Mouse (Mus musculus): ENCODE results near the gene Tmem50a. TPM values are rescaled to one million over a fixed set of nuclear protein-coding genes. Genes with fewer than 3 reads are reported as not detected.

Tmem50a gene
- polyA plus RNA-seq, 1 experiment from 2014 or later: 160 TPM

DNA sequence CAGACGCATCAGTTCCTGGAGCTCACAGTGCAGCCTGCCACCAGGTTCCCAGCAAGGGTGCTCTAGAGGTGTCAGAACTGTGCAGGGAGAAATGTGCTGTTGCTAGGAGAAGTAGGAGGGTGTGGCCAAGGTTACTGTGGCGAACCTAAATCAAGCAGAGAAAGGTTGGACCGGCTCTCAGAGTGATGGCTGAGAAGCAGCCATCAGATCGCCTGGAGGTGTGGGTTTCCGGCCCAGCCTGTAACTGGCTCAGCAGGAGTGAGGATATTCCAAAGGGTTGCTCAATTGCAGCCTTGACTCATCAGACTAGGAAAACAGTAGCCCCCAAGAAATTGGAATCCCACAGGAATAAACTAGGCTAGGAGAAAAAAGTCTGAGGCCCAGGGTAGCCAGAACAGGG lies 58.3 kb downstream of the Tmem50a start:
- 23% methylated on average over 5 of the region's 5 CpGs for WGBS
- no peak overlapping the region for H3K4me3 ChIP-seq
- no peaks in the 10 kb centered on the region for H3K9me3 ChIP-seq
- H3K27me3 ChIP-seq: no peaks in the 10 kb centered on the region
- H3K27ac ChIP-seq: 0 out of 2 replicates have a peak overlapping the region, but pooled peaks have one; percentile 72
- H3K4me2 ChIP-seq (replicated peaks): no peak overlapping the region
- H3K9ac ChIP-seq: no peak overlapping the region
- H3K36me3 ChIP-seq: no peaks in the 10 kb centered on the region
- H3K4me1 ChIP-seq: peaks cover 12% of the 10 kb centered on the region
- no peak for ATAC-seq (ENCODE audit: insufficient number of reproducible peaks, insufficient read depth, low FRiP score, low TSS enrichment)

DNA sequence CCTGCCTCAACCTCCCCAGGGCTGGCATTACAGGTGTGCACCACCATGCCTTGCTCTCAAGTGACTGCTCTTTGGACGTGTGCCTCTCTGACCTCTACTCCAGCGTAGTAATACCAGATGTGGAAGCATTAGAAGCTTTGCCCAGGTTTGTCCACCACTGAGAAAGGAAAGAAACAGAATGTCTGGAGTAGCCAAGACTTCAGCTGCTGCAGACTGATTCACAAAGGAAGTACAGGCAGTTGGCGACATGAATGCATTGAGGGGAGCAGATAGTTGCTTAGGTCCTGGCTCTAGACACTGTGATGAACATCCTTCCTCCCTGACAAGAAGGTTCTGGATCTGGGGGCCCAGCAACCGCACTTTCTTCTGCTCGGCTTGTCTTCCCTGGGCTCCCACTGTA lies 58.8 kb downstream of the Tmem50a start:
- WGBS: 55% methylated on average over 5 of the region's 5 CpGs
- peak overlapping the region; percentile 72; the same call in 1 of the 2 replicates for H3K27ac ChIP-seq
- no peak overlapping the region for H3K4me2 ChIP-seq (replicated peaks)
- no peaks in the 10 kb centered on the region for H3K9me3 ChIP-seq
- H3K27me3 ChIP-seq: no peaks in the 10 kb centered on the region
- no peak overlapping the region for H3K9ac ChIP-seq
- no peak overlapping the region for H3K4me3 ChIP-seq
- ATAC-seq (ENCODE audit: insufficient number of reproducible peaks, insufficient read depth, low FRiP score, low TSS enrichment): no peak
- H3K36me3 ChIP-seq: no peaks in the 10 kb centered on the region
- H3K4me1 ChIP-seq: peaks cover 16% of the 10 kb centered on the region

DNA sequence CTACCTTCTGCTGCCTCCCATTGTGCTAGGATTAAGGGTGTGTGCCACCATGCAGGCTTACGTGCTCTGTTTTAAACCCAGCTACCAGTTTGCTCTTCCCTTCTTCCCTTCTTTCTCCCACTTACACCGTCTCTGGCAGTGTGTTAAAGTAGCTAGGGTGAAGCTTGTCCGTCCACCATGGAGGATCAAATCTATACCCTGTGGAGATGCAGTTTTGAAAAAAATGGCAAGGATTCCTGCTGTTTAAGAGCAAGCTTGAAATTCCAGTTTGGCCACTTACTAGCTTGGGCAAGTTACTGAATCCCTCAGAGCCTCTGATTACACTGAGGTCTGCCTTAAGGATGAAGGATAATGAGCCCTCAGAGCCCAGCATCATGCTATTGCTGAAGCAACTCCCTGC lies 59.5 kb downstream of the Tmem50a start:
- ATAC-seq (ENCODE audit: insufficient number of reproducible peaks, insufficient read depth, low FRiP score, low TSS enrichment): no peak
- Histone ChIP-seq H3K4me3 (no peak overlapping the region), H3K4me1 (peaks cover 23% of the 10 kb centered on the region), H3K36me3 (no peaks in the 10 kb centered on the region), H3K27ac (peak overlapping the region; percentile 72), H3K4me2 (replicated peaks) (no peak overlapping the region), H3K9ac (no peak overlapping the region), H3K27me3 (no peaks in the 10 kb centered on the region), H3K9me3 (no peaks in the 10 kb centered on the region)
- 40% methylated on average over 3 of the region's 3 CpGs for WGBS

GRCm38 (mm10) chr4:134853637-134854485 lies 61.0 kb downstream of the Tmem50a start:
- Histone ChIP-seq H3K4me2 (replicated peaks) (peak overlapping the region; percentile 76), H3K4me3 (peak overlapping the region; percentile 91), H3K36me3 (no peaks in the 10 kb centered on the region), H3K27me3 (no peaks in the 10 kb centered on the region), H3K9ac (peak overlapping the region; percentile 97), H3K27ac (peak overlapping the region; percentile 86), H3K4me1 (peaks cover 25% of the 10 kb centered on the region), H3K9me3 (no peaks in the 10 kb centered on the region)
- WGBS: 1% methylated on average over 91 of the region's 91 CpGs
- peak; percentile 89 for ATAC-seq (ENCODE audit: insufficient number of reproducible peaks, insufficient read depth, low FRiP score, low TSS enrichment)

GRCm38 (mm10) chr4:134853259-134853636 lies 61.6 kb downstream of the Tmem50a start, which contains the start of gene Maco1:
Gene Maco1 (minus strand): TSS chr4:134853345.
- peak; percentile 96 for ATAC-seq (ENCODE audit: insufficient number of reproducible peaks, insufficient read depth, low FRiP score, low TSS enrichment)
- Histone ChIP-seq H3K4me1 (peaks cover 25% of the 10 kb centered on the region), H3K27ac (peak within 1 kb of the TSS; percentile 88), H3K27me3 (no peaks in the 10 kb centered on the region), H3K36me3 (no peaks in the 10 kb centered on the region), H3K9ac (peak within 1 kb of the TSS; percentile 97), H3K4me2 (replicated peaks) (peak within 1 kb of the TSS; percentile 76), H3K9me3 (no peaks in the 10 kb centered on the region), H3K4me3 (peak within 1 kb of the TSS; percentile 91)
- 0% methylated on average over 38 of the region's 38 CpGs for WGBS

GRCm38 (mm10) chr4:134852438-134853255 lies 62.2 kb downstream of the Tmem50a start:
- no peaks in the 10 kb centered on the region for H3K36me3 ChIP-seq
- ATAC-seq (ENCODE audit: insufficient number of reproducible peaks, insufficient read depth, low FRiP score, low TSS enrichment): no peak
- no peaks in the 10 kb centered on the region for H3K27me3 ChIP-seq
- peak overlapping the region; percentile 97 for H3K9ac ChIP-seq
- under 1% methylated on average over 84 of the region's 106 CpGs for WGBS
- H3K27ac ChIP-seq: peak overlapping the region; percentile 88
- H3K4me1 ChIP-seq: peaks cover 28% of the 10 kb centered on the region
- H3K9me3 ChIP-seq: no peaks in the 10 kb centered on the region
- H3K4me2 ChIP-seq (replicated peaks): peak overlapping the region; percentile 76
- H3K4me3 ChIP-seq: peak overlapping the region; percentile 91

DNA sequence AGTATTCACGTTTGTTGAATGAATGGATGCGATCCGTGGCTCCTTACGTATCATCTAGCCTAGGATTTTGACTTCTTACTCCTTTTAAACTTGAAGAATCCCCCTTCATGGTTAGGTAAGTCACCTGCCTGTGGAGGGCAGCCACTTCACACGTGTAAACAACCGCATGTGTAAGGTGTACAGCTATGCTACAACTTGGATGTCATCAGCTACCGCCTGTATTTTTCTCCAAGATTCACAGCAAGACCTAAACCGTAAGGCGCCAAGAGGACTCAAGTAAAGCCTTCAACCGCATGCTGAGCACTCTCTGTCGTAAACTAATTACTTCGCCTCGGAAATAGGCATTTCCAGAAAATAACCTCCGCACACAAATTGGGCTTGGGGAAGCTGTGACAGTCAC lies 62.9 kb downstream of the Tmem50a start:
- peak overlapping the region; percentile 76 for H3K4me2 ChIP-seq (replicated peaks)
- peak overlapping the region; percentile 91 for H3K4me3 ChIP-seq
- peaks cover 33% of the 10 kb centered on the region for H3K4me1 ChIP-seq
- ATAC-seq (ENCODE audit: insufficient number of reproducible peaks, insufficient read depth, low FRiP score, low TSS enrichment): no peak
- no peaks in the 10 kb centered on the region for H3K27me3 ChIP-seq
- H3K9ac ChIP-seq: peak overlapping the region; percentile 97
- H3K9me3 ChIP-seq: no peaks in the 10 kb centered on the region
- no peaks in the 10 kb centered on the region for H3K36me3 ChIP-seq
- WGBS: 15% methylated on average over 14 of the region's 14 CpGs
- H3K27ac ChIP-seq: 0 out of 2 replicates have a peak overlapping the region, but pooled peaks have one; percentile 17

DNA sequence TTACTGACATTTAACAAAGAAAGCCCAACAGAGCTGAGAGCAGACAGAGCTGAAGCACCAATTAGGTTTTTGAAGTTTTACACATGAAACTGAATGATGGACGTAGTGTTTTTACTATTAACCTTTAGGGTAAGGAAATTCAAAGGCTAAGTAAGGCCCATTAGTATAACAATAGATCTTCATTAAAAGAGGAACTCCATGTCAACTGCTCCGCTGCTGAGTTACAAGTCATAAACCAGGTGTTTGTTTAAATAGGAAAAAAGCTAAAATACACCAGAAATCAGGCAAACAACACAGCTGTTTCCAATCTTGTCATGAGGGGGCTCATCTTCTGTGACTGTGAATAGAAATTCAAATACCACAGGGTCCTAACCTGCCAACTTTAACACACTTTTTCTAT lies 63.6 kb downstream of the Tmem50a start:
- peak overlapping the region; percentile 91 for H3K4me3 ChIP-seq
- no peaks in the 10 kb centered on the region for H3K27me3 ChIP-seq
- H3K9me3 ChIP-seq: no peaks in the 10 kb centered on the region
- no peak overlapping the region for H3K9ac ChIP-seq
- no peak for ATAC-seq (ENCODE audit: insufficient number of reproducible peaks, insufficient read depth, low FRiP score, low TSS enrichment)
- peaks cover 36% of the 10 kb centered on the region for H3K4me1 ChIP-seq
- WGBS: 58% methylated on average over 2 of the region's 2 CpGs
- H3K27ac ChIP-seq: no peak overlapping the region
- H3K4me2 ChIP-seq (replicated peaks): peak overlapping the region; percentile 76
- H3K36me3 ChIP-seq: no peaks in the 10 kb centered on the region

DNA sequence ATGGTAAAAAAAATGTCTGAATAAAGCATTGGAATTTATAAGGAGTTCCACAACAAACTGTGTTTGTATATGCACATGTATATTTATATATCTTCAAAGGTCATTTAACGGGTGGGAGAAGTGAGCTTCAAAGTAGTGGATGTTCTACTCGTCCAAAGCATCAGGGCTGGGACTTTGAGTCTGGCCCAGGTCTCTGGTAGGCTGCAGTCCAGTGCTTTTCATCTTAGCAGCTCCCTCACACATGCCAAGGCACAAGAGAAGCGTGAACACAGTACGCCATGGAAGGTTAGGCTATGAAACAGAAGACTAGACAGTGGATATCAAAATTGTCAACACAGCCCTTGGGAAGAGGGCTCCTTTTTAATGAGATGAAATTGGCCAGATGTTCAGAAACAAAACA lies 64.3 kb downstream of the Tmem50a start:
- H3K27me3 ChIP-seq: no peaks in the 10 kb centered on the region
- peaks cover 31% of the 10 kb centered on the region for H3K4me1 ChIP-seq
- no peaks in the 10 kb centered on the region for H3K36me3 ChIP-seq
- no peak overlapping the region for H3K27ac ChIP-seq
- no peak overlapping the region; the same call in 1 of the 2 replicates for H3K4me2 ChIP-seq (replicated peaks)
- ATAC-seq (ENCODE audit: insufficient number of reproducible peaks, insufficient read depth, low FRiP score, low TSS enrichment): no peak
- H3K9me3 ChIP-seq: no peaks in the 10 kb centered on the region
- WGBS: 67% methylated on average over 4 of the region's 4 CpGs
- no peak overlapping the region for H3K4me3 ChIP-seq
- H3K9ac ChIP-seq: no peak overlapping the region
